ENCODE assay signal across 16 mouse cellular contexts in the genomic region with DNA sequence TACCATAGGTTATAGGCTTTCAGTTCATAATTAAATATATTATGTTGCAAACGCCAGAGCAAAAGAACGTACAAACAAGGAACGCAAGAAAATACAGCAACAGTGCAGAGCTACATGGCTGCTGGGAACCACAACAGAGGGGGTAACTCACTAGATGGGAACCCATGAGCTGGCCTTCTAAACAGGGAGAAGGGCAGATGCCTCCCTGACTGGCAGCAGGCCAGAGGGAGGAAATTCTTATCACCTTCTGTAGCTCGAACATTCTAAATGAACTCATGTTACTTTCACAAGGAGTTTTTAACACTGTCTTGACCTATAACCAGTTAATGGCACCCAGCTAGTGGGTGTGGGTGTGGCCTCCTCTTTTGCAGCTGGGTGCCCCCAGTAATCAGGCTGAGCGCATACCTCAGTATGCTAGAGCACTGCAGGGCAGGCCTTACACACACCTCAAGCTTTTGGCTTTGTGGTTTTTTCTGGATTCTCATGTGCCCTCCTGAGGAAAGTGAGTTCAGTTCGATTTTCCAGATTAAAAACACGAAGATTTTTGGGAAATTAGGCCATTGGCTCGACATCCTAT.
DNase-seq lines count a peak whose midpoint lies in the region; ATAC-seq and TF ChIP-seq lines count a peak whose summit lies in the region.
"Had no signal": no experiment of that assay in that cellular context is flagged by ENCODE, and none has a peak within 500 bp of the region (broad histone marks: within the 10 kb centered on the region; RNA-seq: fewer than 3 reads in every experiment).

No protein-coding gene starts in this region.

- no peaks in the 10 kb centered on the region for H3K27me3 ChIP-seq in heart, embryonic 15.5 days
- H3K27me3 ChIP-seq in heart, embryonic 10.5 days (ENCODE audit: insufficient read depth, poor library complexity, severe bottlenecking): no peaks in the 10 kb centered on the region
- H3K27me3 ChIP-seq in MEL (ENCODE audit: control insufficient read depth in 1 of 2, insufficient read depth in 2 of 2, low read length in 2 of 2): no peaks in the 10 kb centered on the region; a peak in 1 of 4 replicates
- H3K27me3 ChIP-seq in hindbrain, embryonic 10.5 days (ENCODE audit: insufficient read depth, poor library complexity, severe bottlenecking): no peaks in the 10 kb centered on the region
- H3K27me3 ChIP-seq: embryonic facial prominence, embryonic 15.5 days; forebrain, embryonic 12.5 days; limb, embryonic 12.5 days; midbrain, embryonic 15.5 days had no signal

- 63% methylated on average over 8 of the region's 8 CpGs for WGBS in heart, embryonic 15.5 days
- 76% methylated on average over 8 of the region's 8 CpGs for WGBS in heart, embryonic 10.5 days
- WGBS in hindbrain, embryonic 10.5 days: 90% methylated on average over 8 of the region's 8 CpGs

- H3K79me2 ChIP-seq in MEL (ENCODE audit: control insufficient read depth, insufficient read depth, low read length, poor library complexity): no peaks in the 10 kb centered on the region

- H3K9me3 ChIP-seq in heart, embryonic 15.5 days (replicated peaks): no peaks in the 10 kb centered on the region
- H3K9me3 ChIP-seq in heart, embryonic 10.5 days: no peaks in the 10 kb centered on the region
- H3K9me3 ChIP-seq in MEL (replicated peaks; ENCODE audit: insufficient read depth, low read length): no peaks in the 10 kb centered on the region
- no peaks in the 10 kb centered on the region for H3K9me3 ChIP-seq in hindbrain, embryonic 10.5 days
- H3K9me3 ChIP-seq: embryonic facial prominence, embryonic 15.5 days; forebrain, embryonic 12.5 days; limb, embryonic 12.5 days; midbrain, embryonic 15.5 days had no signal

- TF ChIP-seq RAD21 in MEL (IDR thresholded peaks at IDR 0.05; ENCODE audit: low read depth, low read length): no peak

- peak overlapping the region; percentile 60 for H3K27ac ChIP-seq in heart, embryonic 15.5 days
- no peak overlapping the region for H3K27ac ChIP-seq in heart, embryonic 10.5 days
- no peak overlapping the region for H3K27ac ChIP-seq in MEL (ENCODE audit: control insufficient read depth, low read depth, low read length)
- H3K27ac ChIP-seq in hindbrain, embryonic 10.5 days: no peak overlapping the region
- H3K27ac ChIP-seq: embryonic facial prominence, embryonic 15.5 days; forebrain, embryonic 12.5 days; hindbrain, postnatal 0 days; left cerebral cortex, adult 2 months; limb, embryonic 12.5 days; midbrain, embryonic 15.5 days had no signal

- no peak overlapping the region for H3K4me2 ChIP-seq in heart, embryonic 15.5 days
- H3K4me2 ChIP-seq: embryonic facial prominence, embryonic 15.5 days; forebrain, embryonic 12.5 days; limb, embryonic 12.5 days; midbrain, embryonic 15.5 days had no signal

- DNase-seq in cerebellum, adult 9-10 months: peak; percentile 59
- no peak for DNase-seq in cerebellum, adult 8-10 months
- no peak for DNase-seq in heart, embryonic 10.5 days (ENCODE audit: low spot score)
- DNase-seq in MEL (ENCODE audit: low read depth, low spot score): peak; percentile 45
- peak; percentile 62 for DNase-seq in heart, postnatal 4 days
- DNase-seq in layer of hippocampus, adult 9-10 months (ENCODE audit: low spot score): no peak
- no peak for DNase-seq in hindbrain, embryonic 10.5 days (ENCODE audit: low spot score)
- DNase-seq: adrenal gland, adult 2 months; lung, postnatal 36 days had no signal

- no peak overlapping the region for H3K9ac ChIP-seq in heart, embryonic 15.5 days
- no peak overlapping the region for H3K9ac ChIP-seq in MEL (ENCODE audit: control insufficient read depth, low read depth, low read length, poor library complexity, severe bottlenecking)
- H3K9ac ChIP-seq: embryonic facial prominence, embryonic 15.5 days; forebrain, embryonic 12.5 days; limb, embryonic 12.5 days; midbrain, embryonic 15.5 days had no signal

- no peaks in the 10 kb centered on the region for H3K36me3 ChIP-seq in heart, embryonic 15.5 days
- no peaks in the 10 kb centered on the region for H3K36me3 ChIP-seq in heart, embryonic 10.5 days
- H3K36me3 ChIP-seq in MEL (ENCODE audit: control insufficient read depth in 1 of 2, insufficient read depth in 2 of 2, low read length in 2 of 2): peaks cover 0 to 9% of the 10 kb centered on the region in 2 experiments; a peak in 2 of 4 replicates
- H3K36me3 ChIP-seq in hindbrain, embryonic 10.5 days: no peaks in the 10 kb centered on the region
- H3K36me3 ChIP-seq: embryonic facial prominence, embryonic 15.5 days; forebrain, embryonic 12.5 days; limb, embryonic 12.5 days; midbrain, embryonic 15.5 days had no signal

- H3K4me3 ChIP-seq in heart, embryonic 15.5 days: no peak overlapping the region
- H3K4me3 ChIP-seq in heart, embryonic 10.5 days: no peak overlapping the region
- no peak overlapping the region for H3K4me3 ChIP-seq in MEL (ENCODE audit: control insufficient read depth in 1 of 2, insufficient read depth in 1 of 2, low read depth in 2 of 2, low read length in 2 of 2)
- H3K4me3 ChIP-seq in hindbrain, embryonic 10.5 days: no peak overlapping the region
- H3K4me3 ChIP-seq: embryonic facial prominence, embryonic 15.5 days; forebrain, embryonic 12.5 days; left cerebral cortex, adult 2 months; limb, embryonic 12.5 days; midbrain, embryonic 15.5 days had no signal

- ATAC-seq in heart, embryonic 15.5 days (replicated peaks; ENCODE audit: insufficient number of reproducible peaks, insufficient read depth, low FRiP score, low read depth): no peak; the same call in 1 of the 2 replicates
- ATAC-seq: hindbrain, postnatal 0 days; midbrain, embryonic 15.5 days had no signal

- peaks cover 27% of the 10 kb centered on the region for H3K4me1 ChIP-seq in heart, embryonic 15.5 days (replicated peaks)
- peaks cover 16% of the 10 kb centered on the region for H3K4me1 ChIP-seq in heart, embryonic 10.5 days
- H3K4me1 ChIP-seq in MEL (ENCODE audit: control insufficient read depth in 1 of 2, insufficient read depth in 2 of 2, low read length in 2 of 2): peaks cover 0 to 2% of the 10 kb centered on the region in 2 experiments; a peak in 2 of 4 replicates
- peaks cover 10% of the 10 kb centered on the region for H3K4me1 ChIP-seq in hindbrain, embryonic 10.5 days (replicated peaks)

- TF ChIP-seq EP300 in MEL (IDR thresholded peaks at IDR 0.05; ENCODE audit: low read depth in 1 of 2, low read length in 2 of 2): no peak

- TF ChIP-seq CTCF in MEL (IDR thresholded peaks at IDR 0.05 in 2 of 3, conservative IDR thresholded peaks at IDR 0.05 in 1 of 3; ENCODE audit: control insufficient read depth in 1 of 3, insufficient read depth in 1 of 3, low read depth in 2 of 3, low read length in 3 of 3, poor library complexity in 1 of 3, severe bottlenecking in 1 of 3): no peak

- no peak for TF ChIP-seq POLR2A in MEL (IDR thresholded peaks at IDR 0.05; ENCODE audit: control insufficient read depth in 1 of 2, insufficient read depth in 1 of 2, low read depth in 1 of 2, low read length in 2 of 2, poor library complexity in 1 of 2)

TF ChIP-seq in MEL, 35 proteins besides CTCF, POLR2A, EP300 and RAD21:
- no peak for TF ChIP-seq HCFC1 (IDR thresholded peaks at IDR 0.05; ENCODE audit: low read depth, low read length)
- no peak for TF ChIP-seq CHD2 (IDR thresholded peaks at IDR 0.05; ENCODE audit: low read length)
- no peak for TF ChIP-seq TAL1 (IDR thresholded peaks at IDR 0.05; ENCODE audit: low read length)
- TF ChIP-seq MAX (IDR thresholded peaks at IDR 0.05; ENCODE audit: low read length): no peak
- no peak for TF ChIP-seq ETS1 (IDR thresholded peaks at IDR 0.05; ENCODE audit: low read depth, low read length)
- TF ChIP-seq MEF2A (IDR thresholded peaks at IDR 0.05; ENCODE audit: extremely low read depth, insufficient replicate concordance, low read depth, low read length, poor library complexity, severe bottlenecking): no peak
- no peak for TF ChIP-seq E2F4 (IDR thresholded peaks at IDR 0.05; ENCODE audit: borderline replicate concordance, low read depth, low read length)
- TF ChIP-seq ZC3H11A (IDR thresholded peaks at IDR 0.05; ENCODE audit: low read depth, low read length): no peak
- TF ChIP-seq USF2 (IDR thresholded peaks at IDR 0.05; ENCODE audit: borderline replicate concordance in 1 of 2, insufficient read depth in 1 of 2, low read depth in 1 of 2, low read length in 2 of 2): no peak
- no peak for TF ChIP-seq CHD1 (IDR thresholded peaks at IDR 0.05; ENCODE audit: low read depth, low read length)
- no peak for TF ChIP-seq MYC (IDR thresholded peaks at IDR 0.05; ENCODE audit: low read depth, low read length)
- TF ChIP-seq ELF1 (IDR thresholded peaks at IDR 0.05; ENCODE audit: low read depth, low read length): no peak
- TF ChIP-seq POLR2AphosphoS2 (IDR thresholded peaks at IDR 0.05; ENCODE audit: low read length): no peak
- TF ChIP-seq GATA1 (IDR thresholded peaks at IDR 0.05; ENCODE audit: low read depth, low read length): no peak
- TF ChIP-seq SMC3 (IDR thresholded peaks at IDR 0.05; ENCODE audit: low read depth, low read length): no peak
- no peak for TF ChIP-seq SIN3A (IDR thresholded peaks at IDR 0.05; ENCODE audit: low read length)
- no peak for TF ChIP-seq GABPA (IDR thresholded peaks at IDR 0.05; ENCODE audit: low read depth, low read length)

Comparison
In these comparisons a context has a peak if more than half of its experiments do, and no peak if none do; other contexts are left out.
1. DNase-seq: peak in cerebellum, adult 9-10 months (single experiment), MEL (single experiment) and heart, postnatal 4 days (single experiment); none in cerebellum, adult 8-10 months (single experiment), heart, embryonic 10.5 days (single experiment), layer of hippocampus, adult 9-10 months (single experiment) and hindbrain, embryonic 10.5 days (single experiment).